Mouse (Mus musculus) cerebellum, adult 2 months (tissue): ENCODE data around the gene Slc27a1.

Experiments
- CTCF ChIP-seq: fragments of 200-500 bp; IDR thresholded peaks from 2 replicates; pipeline ENCODE4 v1.5.1; 2011; ENCODE audit warnings: low read depth, mild to moderate bottlenecking, control low read depth, low read length, moderate library complexity, borderline replicate concordance; ENCODE audit not compliant: insufficient read depth
- POLR2A ChIP-seq: fragments of 200-500 bp; IDR thresholded peaks from 2 replicates; pipeline ENCODE4 v1.6.1; 2011; ENCODE audit warnings: low read length, control low read depth, borderline replicate concordance; ENCODE audit not compliant: insufficient read depth

DNA sequence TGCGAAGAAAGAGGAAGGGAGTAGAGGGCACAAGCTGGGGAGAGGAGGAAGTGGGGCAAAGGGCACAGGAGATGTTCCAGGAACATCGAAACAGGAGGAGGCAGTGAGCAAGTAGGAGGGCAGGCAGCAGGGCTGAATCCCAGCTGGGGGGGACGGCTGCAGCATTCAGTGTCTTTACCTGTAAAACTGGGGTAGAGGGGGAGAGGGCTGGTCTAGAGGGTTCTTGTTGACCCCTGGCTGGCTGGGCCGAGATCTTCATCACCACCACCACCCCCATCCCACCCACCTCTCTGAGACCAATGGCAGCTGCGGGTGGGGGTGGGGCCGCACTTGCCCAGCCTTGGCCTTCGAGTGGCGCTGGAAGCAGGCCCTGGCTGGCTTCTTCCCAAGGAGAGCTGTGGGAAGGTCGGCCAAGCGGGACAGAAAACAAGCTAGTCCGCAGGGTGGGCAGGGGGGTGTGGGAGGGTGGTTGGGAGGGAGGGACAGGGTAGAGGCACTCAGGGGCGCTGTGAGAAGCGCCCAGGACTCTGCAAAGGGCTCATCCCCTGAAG is at the start of gene Slc27a1:
- TF ChIP-seq POLR2A: no peak
- no peak for TF ChIP-seq CTCF
